Mouse (Mus musculus) cerebellum, adult 11-12 months (tissue): ENCODE results near the gene Zfp119b.
"Not testable (repeated sequence)": the region's sequence is repeated elsewhere in the genome, so short reads cannot be mapped to it uniquely, and the experiment has no call there.

Experiments
- DNase-seq: peaks from one replicate; pipeline ENCODE4 v3.0.0; 2022

The Zfp119b gene

DNA sequence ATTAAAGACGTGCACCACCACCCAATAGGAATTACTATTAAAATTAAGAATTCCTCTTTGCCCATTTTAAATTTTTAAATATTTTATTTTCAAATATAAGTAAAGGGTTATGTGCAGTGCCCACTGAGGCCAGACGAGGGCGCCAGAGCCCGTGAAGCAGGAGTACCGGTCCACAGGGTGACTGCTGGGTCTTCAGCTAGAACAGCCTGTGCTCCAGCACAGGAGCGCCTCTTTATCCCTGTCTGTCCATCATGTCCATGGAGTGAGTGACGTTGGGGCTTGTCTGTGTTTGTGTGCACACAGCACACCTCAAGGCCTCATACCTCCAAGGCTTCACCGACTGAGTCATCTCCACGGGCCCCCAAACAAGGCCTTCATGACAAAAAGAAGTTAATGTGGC lies 7.9 kb upstream of the Zfp119b start:
- peak; percentile 80 for DNase-seq

DNA sequence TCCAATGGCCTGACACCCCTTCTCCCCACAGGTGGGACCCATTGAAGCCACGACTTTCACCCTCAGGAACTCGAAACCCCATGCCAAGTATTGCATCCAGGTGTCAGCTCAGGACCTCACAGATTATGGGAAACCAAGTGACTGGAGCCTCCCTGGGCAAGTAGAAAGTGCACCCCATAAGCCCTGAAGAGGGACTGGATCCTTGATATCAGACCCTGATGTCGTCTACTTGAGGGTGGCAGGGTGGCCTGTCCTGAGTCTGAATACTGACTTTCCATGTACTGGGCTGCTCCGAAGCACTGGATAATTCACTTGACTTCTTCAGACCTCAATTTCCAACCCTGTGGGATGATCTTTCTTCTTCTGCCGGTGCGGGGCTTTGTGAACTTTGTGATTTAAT lies 7.3 kb upstream of the Zfp119b start:
- no peak for DNase-seq

DNA sequence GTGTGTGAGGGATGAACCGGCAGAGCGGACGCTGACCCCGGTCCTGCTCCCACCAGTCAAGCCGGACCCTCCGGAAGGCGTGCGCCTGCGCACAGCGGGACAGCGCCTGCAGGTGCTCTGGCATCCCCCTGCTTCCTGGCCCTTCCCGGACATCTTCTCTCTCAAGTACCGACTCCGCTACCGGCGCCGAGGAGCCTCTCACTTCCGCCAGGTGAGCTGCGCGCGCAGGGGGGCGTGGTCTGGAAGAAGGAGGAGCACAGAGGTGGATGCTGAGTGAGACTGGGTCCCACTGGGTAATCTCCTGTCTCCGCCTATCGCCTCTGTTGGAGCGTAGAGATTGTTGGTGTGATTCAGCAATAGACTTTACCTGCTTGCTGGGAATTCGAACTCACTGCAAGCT lies 6.8 kb upstream of the Zfp119b start:
- peak; percentile 92 for DNase-seq

DNA sequence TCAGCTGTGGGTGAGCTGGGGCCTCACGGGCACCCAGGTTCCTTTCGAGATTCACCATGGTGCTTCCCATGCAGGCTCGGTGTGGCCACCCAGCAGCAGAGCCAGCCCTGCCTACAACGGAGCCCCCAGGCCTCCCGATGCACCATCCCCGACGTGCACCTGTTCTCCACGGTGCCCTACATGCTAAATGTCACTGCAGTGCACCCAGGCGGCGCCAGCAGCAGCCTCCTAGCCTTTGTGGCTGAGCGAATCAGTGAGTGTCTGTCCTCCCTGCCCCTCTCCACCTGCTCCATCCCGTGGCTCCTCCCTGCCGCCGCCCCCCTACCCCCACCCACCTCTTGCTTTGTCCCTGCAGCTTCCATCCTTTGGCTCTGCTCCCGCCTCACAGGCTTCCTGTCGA lies 4.9 kb upstream of the Zfp119b start:
- peak; percentile 30 for DNase-seq

DNA sequence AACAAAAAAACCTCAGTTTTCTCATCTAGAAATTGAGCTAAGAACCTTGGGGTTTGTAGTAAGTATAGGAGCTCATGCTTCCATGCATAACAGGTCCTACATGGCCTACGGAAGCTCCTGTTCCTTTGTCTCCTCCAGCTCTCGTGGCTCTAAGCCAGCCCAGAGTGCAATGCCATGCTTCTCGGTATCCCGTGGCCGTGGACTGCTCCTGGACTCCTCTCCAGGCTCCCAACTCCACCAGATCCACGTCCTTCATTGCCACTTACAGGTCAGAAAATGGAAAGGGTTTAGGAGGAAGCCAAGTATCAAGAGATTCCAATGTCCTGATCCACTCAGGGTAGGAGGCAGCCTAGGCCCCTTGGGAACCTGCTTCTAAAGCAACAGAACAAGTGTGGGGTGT lies 4.5 kb upstream of the Zfp119b start:
- DNase-seq = peak; percentile 21

DNA sequence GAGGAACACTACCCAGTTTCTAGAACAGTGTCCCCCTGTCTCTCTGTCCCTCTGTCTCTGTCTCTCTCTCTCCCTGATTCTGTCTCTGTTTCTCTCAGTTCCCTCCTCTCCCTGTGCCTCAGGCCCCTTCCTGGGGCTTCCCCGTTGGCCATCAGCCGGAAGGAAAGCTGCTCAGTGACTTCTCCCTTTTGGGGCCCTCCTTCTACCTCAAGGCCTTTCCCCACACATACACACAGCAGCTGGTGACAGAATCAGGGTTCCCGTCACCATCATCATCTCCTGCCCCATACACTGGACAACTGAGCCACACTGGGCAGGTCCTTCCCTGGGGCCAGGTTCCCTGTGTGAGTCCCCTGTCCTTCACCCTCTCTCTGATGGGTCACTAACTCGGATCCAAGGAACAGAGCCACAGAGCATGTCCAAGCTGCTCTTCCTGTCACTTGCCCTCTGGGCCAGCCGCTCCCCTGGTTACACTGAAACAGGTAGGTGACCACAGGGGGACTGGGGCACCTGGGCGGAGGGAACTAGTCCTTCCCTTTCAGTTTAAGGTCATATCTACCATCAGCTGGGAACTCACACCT lies 3.2 kb upstream of the Zfp119b start, which contains the start of gene Ebi3:
Ebi3 (plus strand) TSS at position 194 of the 581 bp plus-strand sequence.
- no peak for DNase-seq

DNA sequence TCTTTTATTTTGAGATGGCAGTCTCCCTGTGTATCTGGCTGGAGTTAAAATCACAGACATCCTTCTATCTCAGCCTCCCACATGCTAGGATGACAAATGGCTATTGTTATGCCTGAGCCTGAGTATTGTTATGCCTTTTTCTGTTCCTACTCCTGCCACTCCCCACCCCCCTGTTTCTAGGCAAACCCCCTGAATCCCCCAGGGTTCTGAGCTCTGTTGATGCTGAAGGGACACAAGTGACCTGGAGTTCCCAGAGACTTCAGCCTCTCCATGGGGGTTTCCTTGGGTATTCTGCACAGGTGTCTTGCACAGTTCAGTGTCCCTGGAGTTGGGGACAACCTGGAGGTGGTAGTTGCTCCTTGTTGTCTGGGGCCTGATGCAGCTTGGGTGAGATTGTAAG lies 2.7 kb upstream of the Zfp119b start:
- DNase-seq = no peak

DNA sequence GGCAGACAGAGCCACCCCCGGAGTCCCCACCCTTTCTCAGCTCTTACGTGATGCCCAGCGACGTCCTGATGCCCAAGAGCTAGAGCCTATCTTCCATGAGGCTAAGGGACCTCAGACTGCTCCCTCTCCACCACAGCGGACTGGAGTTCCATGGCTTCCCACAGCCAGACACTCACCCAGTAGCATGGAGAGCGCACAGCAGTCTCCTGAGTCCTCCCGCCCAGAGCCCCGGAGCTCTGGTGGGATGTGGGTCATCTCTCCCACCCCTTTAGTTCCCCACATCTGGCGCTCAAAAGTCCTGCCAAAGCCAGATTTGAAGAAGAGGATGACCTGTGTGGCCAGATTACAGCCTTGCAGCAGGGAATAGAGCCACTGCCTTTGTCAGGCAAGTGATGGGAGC lies 1.3 kb upstream of the Zfp119b start:
- no peak for DNase-seq

DNA sequence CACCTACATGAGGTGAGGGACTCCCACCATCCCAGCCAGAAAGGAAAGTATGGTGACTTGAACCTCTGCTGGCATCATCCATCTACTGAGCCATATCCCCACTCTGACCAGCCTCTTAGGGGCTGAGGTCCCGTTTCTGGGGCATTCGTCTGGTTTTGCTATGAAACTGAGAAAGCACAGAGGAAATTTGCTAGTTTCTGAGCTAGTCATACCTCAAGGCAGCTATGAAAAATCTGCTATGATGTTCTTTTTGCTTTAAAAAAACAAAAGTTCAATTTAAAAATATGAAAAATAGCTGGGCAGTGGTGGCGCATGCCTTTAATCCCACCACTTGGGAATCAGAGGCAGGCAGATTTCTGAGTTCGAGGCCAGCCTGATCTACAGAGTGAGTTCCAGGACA lies 653 bp downstream of the Zfp119b start:
- no peak for DNase-seq

DNA sequence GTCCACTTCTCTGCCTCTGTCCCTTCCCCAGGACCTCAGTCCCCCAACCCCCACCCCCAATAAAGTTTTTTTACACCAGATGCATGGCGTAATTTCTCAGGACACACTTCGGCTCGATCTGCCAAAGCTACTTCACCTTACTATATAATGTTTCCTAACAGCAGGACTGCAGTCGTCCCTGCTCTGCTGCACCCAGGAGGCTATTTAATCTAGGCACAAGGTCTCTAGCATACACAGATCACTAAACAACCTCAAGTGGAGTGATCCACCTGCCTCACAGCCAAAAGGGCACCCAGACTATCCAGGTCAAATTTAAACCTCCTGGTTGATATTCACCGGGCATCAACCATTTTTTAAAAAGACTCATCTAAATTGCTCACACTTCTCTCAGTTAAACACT lies 3.6 kb downstream of the Zfp119b start:
- peak; percentile 57 for DNase-seq

DNA sequence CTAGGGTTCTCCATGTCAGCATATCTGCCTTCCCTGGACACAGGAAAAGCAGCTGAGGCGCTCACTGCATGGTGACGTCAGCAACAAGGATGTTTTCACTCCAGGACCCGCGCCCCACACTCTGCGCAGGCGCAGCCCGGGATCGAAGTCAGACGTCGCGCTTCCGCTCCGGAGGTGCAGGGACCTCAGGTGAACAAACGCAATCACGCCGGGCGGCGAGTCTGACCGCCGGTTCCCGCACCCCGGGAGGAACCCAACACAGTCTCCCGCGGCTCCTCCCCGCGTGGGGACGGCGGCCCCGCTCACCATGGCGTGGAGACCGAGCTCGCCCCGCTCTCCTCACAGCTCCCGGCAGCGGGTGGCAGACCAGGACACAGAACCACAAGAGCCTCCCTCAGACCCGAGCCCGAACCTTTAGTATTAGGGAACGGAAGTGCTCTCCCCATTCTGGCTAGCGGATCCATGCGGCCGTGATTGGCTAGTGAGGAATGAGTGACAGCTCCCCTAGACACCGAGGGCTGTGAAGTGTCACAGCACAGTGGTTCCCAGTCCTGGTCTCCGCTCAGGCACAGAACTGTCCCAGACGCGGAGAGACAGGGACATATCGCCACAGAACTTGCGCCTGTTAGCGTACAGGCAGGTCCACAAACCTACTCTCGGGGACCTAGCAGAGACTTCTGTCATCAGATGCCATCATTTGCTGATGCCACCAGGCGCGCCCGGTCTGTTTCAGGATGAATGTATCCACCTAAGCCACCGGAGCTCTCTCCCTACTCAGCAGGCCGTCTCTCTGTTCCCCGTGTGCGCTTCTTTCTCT lies 4.2 kb downstream of the Zfp119b start:
- DNase-seq = peak; percentile 96

DNA sequence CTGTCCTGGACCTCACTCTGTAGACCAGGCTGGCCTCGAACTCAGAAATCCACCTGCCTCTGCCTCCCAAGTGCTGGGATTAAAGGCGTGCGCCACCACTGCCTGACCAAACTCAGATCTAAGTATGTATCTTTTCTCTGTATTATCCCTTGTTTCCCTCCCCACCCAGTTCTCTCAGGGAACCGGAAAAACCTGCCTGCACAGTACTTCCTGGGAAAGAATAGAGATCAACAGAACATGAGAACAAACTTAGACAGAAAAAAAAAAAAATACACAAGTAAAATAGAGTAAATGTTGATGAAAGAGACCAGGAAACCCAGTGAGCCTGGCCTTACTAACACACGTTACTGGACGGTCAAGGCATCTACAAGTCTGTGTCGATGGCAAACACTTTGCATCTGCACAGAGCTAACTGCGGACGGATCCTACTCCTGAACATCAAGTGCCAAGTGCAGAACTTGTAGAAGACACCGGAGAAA lies 4.9 kb downstream of the Zfp119b start:
- DNase-seq = not testable (repeated sequence)

DNA sequence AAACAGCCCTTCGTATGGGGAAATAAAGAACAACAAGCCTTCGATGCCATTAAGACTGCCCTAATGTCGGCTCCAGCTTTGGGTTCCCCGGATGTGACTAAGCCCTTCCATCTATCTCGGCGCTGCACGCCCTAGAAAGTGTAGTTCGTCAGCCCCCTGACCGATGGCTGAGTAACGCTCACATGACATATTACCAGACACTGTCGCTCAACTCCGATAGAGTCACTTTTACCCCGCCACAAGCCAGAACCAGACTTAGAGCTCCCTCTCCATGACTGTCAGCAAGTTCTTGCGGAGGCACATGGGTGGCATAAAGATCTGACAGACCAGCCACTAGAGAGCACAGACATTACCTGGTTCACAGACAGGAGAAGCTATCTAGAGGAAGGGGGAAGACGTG lies 16.1 kb downstream of the Zfp119b start:
- no peak for DNase-seq

DNA sequence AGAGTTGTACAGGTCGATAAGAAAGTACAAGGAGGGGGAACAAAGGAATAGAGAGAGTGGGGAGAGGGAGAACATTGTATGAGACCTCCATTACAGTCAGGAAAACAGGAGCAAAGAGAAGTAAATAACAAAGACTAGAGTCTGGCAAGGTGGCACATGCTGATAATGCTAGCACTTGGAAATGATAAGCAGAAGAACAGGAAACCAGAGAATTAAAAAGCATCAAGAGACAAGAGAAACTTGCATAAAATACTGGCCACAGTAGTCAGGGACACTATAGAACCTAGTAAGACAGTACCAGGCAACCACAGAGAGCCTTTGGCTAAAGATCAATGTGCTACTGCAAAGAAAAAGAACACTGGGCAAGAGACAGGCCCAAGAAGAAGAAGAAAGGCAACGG lies 16.7 kb downstream of the Zfp119b start:
- DNase-seq = no peak

DNA sequence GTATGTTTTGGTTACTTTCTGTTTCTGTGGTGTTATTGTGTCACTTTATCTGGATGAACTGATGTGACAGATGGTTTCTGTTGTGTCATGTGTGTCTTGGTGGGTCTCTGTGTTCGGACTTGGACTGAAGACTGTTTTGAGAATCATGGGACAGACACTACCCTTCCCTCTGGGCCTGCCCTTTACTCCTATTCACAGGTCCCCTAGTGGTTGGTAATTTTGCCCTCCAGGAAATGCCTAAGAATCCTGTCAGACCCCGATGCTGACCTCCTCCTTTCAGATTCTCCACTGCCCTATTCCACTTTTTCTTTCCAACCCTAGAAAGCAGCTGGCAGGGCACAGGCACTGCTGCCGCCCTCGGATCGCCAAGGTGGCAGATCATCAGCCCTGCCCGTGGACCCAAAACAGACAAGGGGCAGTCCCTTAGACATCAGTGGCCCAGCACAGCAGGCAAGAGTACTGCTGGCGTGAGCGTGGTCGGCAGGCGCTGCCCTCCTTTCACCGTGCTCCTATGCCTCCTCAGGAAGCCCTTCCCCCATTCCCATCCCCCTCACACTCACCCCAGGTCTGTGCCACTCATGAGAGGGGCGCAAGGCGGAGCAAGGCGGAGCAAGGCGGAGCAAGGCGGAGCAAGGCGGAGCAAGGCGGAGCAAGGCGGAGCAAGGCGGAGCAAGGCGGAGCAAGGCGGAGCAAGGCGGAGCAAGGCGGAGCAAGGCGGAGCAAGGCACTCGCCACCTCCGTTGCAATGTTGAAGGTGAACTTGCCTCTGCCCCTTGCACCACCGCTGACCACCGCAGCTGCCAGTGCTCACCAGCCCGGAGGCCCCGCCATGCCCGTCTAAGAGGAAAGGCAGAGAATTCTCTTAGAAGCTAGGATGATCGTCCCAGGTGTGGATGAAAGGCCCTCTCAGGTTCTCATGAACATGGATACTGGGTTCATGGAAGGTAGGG lies 17.5 kb downstream of the Zfp119b start:
- peak; percentile 82 for DNase-seq

DNA sequence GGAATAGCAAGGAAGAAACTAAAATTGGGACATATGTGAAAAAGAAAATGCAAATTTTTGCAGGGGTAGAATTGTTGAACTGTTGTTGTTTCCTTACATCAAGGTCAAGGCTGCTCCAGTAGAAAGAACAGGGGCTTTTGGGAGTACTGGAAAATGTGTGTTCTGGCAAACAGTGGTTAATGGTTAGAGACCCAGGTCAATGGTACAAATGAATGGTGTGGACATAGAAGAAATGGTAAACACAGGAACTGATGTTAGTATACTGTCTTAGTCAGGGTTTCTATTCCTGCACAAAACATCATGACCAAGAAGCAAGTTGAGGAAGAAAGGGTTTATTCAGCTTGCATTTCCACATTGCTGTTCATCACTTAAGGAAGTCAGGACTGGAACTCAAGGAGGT lies 42.6 kb downstream of the Zfp119b start:
- DNase-seq = no peak

DNA sequence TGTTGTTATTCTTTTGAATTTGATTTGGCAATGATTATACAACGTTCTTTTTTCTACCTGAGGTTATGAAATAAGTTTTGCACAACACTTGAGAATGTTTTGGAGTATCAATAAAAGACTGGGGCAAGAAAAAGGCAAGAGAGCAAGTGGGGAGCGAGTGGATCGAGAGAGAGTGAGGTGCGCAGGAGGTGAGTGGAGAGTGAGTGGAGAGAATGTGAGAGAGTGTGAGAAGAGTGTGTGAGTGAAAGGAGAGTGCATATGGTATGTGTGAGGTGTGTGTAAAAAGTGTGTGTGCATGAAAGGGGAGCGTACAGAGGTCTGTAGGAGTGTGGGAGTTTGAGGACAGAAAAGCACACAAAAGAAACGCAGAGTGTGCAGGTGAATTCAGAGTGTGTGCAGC lies 45.2 kb downstream of the Zfp119b start:
- no peak for DNase-seq

DNA sequence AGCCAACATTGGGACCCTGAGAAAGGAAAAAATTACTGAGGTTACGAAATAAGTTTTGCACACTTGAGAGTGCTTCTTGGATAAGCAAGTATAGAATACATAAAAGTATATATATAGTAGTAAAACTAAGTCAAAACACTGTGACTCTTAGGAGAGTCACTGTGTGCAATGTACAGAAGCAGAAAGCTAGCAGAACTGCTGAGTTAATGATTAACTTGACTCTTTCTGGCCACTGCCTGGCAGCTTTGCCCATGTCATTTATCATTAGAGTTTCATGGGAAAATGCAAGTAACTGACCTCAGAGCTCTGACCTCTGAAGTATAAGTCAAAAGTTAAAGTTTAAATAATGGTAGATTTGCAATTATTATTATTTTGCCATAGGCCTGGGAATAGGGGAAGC lies 45.6 kb downstream of the Zfp119b start:
- no peak for DNase-seq

DNA sequence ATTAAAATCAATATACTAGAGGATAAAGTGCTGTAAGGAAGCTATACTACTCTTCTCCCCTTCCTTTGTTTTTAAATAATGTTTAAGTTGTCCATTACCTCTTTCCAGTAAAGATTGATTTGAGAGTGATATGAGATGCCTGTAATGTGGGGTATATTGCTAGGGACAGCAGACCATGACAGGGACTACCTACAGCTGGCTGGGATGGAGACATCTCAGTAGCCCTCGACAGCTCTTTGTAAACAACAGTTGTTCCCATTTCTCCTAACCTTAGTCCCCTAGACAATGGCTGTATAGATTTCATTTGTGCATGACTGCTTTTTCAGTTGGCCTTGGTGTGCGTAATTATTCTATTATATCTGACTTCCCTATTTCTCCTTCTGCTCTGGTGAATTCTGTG lies 46.2 kb downstream of the Zfp119b start:
- no peak for DNase-seq

DNA sequence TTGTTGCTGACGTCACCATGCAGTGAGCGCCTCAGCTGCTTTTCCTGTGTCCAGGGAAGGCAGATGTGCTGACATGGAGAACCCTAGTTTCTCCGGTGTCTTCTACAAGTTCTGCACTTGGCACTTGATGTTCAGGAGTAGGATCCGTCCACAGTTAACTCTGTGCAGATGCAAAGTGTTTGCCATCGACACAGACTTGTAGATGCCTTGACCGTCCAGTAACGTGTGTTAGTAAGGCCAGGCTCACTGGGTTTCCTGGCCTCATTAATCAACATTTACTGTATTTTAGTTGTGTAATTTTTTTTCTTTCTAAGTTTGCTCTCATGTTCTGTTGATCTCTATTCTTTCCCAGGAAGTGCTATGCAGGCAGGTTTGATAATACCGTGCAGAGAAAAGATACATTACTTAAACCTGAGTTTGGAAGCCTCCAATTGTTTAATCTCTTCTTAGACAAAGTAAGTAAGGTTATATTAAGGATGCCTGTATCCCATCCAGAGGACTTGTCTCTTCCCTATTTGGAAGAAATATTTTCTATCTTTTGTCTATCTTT lies 56.8 kb downstream of the Zfp119b start:
- not testable (repeated sequence) for DNase-seq
